Mouse (Mus musculus): ENCODE measurements around the gene Ccdc6.

DNA sequence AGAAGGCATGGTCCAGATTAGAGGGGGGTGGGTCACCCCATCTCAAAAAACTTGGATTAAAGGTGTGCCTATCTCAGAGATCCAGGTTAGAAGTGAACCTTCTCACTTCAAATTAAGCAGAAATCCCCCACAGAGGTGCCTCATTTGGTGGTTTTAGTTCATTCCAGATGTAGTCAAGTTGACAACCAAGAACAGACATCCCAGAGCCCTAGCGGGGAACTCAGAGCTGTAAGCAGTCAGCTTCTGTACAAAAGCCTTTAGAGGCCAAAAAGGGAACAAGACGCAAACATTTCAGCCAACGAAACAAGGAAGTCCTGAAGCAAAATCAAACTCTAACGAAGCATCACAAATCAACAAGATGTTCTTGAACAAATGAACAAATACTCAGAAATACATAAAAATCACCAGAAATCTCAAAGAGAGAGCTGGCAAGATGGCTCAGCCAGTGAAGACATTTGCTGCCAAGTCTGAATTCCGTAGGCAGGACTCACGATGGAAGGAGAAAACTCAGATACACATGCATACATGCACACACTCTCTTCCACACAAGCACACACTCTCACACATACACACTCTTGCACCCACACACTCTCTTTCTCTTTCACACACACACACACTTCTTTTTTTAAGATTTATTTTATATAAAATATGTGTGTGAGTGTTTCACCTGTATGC is 32.9 kb upstream of the Ccdc6 start:
- TF ChIP-seq CTCF (IDR thresholded peaks at IDR 0.05; ENCODE audit: extremely low read depth, insufficient read depth, low read length), result no peak
- TF ChIP-seq POLR2A (IDR thresholded peaks at IDR 0.05; ENCODE audit: extremely low read depth, insufficient read depth, low read length), result no peak

Data from cortical plate, adult 2 months (tissue).